Mouse (Mus musculus): Measurements from ENCODE around the gene Zfand5.

Gene Zfand5

GRCm38 (mm10) chr19:21329770-21330169 is 57.7 kb downstream of the Zfand5 start:
- peak; percentile 52 for DNase-seq

- no peak for DNase-seq
Observed at GRCm38 (mm10) chr19:21330305-21331115, 58.4 kb downstream of the Zfand5 start.

GRCm38 (mm10) chr19:21331621-21332155 is 59.6 kb downstream of the Zfand5 start:
- DNase-seq = no peak

All from kidney, postnatal 14 days (tissue).